Mouse (Mus musculus) heart, postnatal 36 days (tissue): ENCODE results near the gene Foxn3. TPM values are rescaled to one million over a fixed set of nuclear protein-coding genes. Genes with fewer than 3 reads are reported as not detected.

Source experiments
- DNase-seq, 2 experiments: peaks; one replicate each; pipeline ENCODE4 v3.0.0; 2021 to 2022
- intact Hi-C: fragments of 180-260 bp; cut with DNase I; formaldehyde crosslinking; loops from one replicate; pipeline ENCODE4 v1.15.1; 2025
- total RNA-seq, 2 experiments: library from RNA; stranded (reverse); gene quantifications; 2 replicates each; pipeline ENCODE4 v1.2.3; 2021

Foxn3 gene
- total RNA-seq, 2 experiments from 2014 or later = 120 to 133 TPM

DNA sequence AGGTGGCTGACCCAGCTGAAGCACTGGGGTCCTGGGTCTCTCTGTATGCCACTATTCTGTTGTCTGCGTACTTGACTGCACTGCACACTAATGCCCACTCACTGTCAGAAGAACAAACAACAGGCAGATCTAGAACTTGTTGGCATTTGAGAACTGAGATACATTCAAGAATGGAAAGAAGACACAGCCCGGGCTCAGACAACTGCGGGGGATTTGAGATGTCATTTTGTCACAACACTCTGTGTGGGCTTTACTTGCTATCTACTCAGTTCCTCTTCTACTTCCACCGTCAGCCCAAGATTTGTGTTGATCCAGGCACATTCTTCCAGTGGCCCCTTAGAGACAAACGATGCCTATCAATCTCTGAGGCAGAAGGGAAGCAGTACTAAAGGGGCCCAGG lies 248.6 kb downstream of the Foxn3 start:
- intact Hi-C loops = no loop called here
- no peak for DNase-seq

DNA sequence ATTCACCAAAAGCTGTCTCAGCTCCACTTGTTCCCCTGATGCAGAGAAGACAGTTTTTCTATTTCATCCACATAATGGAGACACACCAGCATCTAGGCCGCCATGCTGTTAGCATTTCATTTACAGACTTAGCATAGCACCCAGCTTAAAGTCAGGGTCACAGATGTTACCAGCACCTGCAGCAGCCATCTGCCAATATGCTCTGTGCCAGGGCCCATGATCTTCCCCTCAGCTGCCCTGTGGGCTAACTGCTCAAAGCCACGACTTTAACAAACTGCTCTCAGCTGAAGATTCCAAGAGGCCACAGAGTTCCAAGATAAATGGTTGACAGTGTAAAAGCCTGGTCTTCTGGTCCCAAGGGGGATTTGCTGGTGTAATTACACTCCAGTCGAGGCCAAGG lies 252.1 kb downstream of the Foxn3 start:
- DNase-seq = no peak
- intact Hi-C loops = no loop called here

DNA sequence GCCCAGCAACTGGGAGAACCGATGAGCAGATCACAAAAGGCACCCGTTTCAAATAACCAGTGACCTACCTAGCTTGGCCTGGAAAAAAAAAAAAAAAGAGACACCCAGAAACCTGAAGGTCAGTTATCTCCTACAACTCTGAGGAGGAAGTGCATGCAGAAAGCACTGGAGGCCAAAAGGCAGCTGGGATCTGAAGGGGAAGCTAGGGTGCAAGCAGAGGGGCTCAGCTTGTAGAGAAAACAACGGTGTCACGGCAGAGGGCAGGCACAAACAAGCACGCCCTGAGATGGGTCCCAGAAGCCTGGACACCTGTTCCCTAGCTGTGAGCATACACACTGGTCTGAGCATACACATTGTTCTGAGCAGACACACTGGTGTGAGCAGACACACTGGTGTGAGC lies 253.4 kb downstream of the Foxn3 start:
- intact Hi-C loops = no loop called here

DNA sequence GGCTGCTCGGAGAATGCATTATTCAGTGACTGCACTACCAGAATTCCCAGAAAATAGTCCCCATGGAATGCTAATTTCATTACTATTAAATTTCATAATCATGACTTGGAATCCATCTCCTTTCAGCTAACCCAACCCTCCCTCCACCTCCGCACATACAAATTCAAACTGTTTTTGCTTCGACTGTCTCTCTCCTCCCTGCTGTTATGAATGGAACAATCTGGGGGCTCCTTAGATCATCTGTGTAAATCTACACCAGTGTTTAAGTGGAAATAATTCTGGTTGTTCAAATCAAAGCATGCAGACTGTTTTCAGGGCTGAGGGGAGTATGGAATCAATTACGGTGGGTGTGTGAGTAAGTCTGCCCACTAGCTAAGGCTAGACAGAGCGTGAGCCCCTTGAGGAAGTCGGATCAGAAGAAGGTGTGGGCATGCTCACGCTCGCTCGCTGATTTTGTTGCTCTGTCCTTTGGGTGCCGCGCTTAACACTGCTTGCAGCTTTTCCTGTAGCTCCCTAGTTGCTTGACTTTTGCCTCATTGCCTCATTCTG lies 254.8 kb downstream of the Foxn3 start:
- no peak for DNase-seq
- intact Hi-C loops = no loop called here

More for the DNA sequence above, 253.4 kb downstream of the Foxn3 start:
- DNase-seq = no peak

DNA sequence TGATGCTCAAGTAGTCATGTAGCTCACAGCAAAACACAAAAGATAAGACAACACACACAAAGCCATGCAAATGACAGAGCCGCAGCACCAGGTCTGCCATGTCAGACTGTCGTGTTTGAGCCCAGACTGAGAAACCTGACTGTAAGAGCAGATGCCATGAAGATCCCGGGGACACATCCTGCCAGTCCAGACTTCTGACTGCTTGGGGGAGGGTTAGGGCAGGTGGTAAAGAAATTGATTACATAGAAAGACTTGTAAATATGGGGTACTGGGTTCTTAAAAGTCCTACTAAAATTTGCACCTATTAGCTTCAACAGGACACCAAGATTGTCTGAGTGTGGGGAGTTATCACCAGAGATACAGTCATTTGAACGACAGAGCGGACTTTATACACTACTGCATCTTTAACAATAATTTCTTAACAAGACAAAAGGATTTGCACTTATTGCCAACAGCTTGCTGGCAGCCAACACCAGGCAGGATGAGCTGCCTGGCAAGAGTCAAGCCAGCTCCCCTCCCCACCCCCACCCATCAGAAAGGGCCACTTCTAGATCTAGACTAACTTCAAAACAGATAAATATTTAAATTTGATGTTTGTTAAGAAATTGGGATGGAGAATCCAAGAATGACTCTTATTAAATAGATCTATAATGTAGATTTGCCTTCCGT lies 256.7 kb downstream of the Foxn3 start:
- intact Hi-C loops = no loop called here
- no peak for DNase-seq

DNA sequence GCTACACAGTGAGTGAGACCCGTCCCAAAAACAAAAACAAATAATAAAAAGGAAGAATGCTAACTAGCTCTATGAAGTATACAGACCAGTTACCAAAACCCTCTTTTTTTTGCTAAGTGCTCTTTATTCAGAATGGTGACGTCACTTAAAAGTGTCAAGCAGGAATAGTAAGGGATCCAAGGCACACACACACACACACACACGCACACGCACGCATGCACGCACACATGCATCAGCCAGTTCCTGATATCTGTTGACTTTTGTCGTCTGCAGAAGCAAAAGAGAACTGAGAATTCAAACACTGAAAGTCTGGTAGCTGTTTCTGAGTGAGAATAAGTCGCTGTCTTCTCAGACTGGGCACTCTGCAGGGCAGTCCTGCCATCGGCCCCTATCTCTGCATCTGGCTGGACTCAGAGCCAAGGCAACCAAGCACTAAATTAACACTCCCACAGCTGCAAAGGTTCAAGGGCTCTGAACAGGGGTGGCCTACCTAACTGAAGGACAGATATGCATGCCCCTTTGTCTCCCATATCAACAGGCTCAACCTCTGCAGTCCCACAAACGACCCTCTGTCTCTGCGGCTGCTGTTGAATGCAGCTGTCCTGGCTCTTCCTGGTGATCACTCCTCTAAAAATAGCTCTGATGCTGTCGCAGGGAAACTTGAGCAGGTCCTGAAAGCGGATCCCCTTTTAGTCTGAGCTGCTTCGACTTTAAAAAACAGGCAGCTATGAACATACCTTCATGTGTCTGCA lies 257.4 kb downstream of the Foxn3 start:
- intact Hi-C loops = no loop called here
- no peak for DNase-seq

DNA sequence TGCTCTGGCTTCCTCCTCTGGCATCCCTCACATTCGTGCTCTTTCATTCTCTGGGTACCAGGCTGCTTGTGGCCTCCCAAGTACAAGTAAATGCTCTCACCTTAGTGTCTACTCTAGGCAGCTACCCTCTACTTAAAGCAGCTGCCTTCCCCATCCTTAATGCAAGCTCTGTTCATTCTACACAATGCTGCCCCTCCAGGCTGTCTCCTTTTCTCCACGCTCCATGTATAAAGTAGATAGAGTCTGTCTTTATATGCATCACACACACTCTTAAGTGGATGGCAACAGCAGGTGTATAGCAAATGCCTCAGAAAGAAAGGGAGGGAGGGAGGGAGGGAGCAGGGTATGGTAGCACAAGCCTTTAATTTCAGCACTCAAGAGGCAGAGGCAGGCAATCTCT lies 258.1 kb downstream of the Foxn3 start:
- no peak for DNase-seq
- intact Hi-C loops = no loop called here

DNA sequence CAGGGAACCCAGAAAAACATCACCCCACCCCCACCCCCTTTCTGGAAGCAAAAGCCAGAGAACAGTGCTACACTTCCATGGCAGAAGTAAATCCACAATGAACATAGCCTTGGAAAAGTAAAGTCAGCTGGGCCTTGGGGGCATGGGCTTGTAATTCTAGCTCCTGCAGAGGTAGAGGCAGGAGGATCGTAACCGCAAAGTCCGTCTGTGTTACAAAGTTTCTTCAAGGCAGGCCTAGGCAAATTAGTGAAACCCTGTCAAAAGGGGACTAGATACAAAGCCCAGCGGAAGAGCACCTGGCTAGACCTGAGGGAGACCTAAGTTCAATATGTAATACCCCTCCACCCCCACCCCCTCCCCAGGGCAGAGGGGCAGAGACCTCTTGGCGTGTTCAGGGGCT lies 259.3 kb downstream of the Foxn3 start:
- no peak for DNase-seq
- intact Hi-C loops = no loop called here

DNA sequence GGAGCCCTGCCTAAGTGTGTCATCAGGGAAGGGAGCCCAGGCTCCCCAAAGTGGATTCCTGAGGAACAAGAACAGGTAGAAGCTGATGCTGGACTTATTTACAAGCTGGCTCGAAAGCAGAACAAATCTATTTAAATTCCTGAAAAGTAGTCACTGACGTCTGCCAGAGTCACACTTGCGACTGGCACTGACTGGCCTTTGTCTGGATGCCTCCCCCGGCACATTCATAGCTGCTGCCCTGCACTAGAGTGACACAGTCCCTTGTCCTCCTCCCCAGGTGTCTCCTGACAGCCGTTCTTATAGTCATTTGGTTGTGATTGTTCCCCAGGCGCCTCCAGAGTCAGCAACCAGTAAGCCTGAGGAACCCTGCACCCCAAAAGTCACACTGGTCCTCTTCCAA lies 259.8 kb downstream of the Foxn3 start:
- intact Hi-C loops = no loop called here
- DNase-seq = no peak

DNA sequence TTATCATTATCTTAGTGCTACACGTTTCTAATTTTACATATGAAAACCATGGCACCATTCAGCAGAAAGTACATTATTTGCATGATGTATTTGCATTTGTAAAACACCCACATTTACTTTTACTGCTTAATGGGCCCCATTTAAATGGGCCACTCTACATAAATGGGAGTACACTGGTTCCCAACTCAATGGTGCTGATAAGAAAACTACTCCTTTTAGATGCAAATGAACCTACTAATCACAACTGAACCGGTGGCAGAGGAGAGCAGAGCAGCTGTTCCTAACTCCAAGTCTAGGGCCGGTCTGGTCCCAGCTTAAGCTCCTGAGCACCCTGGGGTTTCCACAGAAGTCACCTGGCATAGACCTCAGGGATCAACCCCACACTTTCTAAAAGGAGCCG lies 263.5 kb downstream of the Foxn3 start:
- DNase-seq = no peak
- intact Hi-C loops = no loop called here

DNA sequence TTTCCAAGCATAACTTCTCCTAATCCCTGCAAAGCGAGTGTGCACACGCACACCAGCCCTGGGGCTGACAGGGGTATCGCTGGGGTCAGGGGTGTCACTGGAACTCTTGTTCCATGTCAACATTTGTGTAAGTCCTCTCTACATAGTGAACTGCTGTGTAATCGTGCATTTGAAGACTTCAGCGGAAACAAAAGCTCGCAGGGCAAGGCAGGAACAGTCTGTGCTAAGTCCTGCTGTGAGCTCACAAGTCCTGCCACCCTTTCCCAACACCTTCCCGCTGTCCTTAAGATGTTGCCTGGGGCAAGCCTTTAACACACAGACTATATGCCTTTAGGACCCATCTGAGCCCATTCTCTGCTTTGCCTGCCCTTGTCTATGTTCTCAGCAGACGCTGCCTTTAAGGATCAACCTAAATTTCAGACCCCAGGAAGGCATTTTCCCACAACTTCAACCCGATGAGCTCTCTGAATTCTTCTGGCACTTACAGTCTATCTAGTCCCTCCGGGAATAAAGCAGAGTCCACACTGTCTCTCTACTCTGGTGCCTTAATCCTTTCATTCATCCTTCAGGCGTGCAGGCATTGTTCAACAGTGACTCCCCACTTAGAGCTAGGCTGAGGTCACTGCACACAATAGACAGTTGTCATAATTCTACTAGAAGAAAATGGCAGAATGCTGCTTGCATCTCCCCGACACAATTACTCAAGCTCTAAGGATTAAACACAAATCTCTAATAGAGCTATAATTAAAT lies 264.4 kb downstream of the Foxn3 start:
- no peak for DNase-seq
- intact Hi-C loops = no loop called here

DNA sequence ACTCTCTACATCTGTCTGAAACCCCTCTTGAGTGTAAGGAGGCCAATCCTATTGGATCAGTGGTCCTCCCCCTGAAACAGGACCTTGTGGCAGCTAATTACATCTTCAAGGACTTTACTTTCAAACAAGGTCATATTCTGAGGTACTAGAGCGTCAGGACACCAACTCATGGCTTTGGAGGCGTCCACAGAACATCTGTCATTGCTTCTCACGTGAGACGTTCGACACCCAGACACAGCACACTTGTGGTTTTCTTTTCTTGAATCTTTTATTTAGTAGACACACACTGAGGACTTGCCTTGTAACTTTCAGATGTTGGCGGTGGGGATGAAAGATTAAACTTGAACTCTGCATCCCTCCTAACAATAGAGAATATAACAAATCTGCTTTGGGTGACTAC lies 265.1 kb downstream of the Foxn3 start:
- intact Hi-C loops = no loop called here
- no peak for DNase-seq

DNA sequence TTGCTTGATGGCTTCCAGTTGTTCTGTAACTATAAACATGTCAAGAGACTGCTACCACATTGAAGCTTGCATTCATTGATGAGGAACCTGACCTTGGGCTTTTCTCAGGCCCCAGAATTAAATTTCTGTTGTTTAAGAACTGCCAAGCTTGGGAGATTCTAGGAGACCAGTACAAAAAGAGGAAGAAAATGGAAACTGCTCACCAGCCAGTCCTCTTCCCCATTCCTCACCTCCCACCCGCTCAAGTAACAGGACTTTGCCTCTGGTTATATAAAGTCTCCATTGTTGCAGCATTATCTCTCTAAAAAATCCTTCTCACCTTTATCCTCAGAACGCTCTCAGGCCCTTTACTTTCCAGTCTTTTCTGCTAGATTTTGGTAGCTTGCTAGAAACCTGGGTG lies 265.6 kb downstream of the Foxn3 start:
- no peak for DNase-seq
- intact Hi-C loops = no loop called here

DNA sequence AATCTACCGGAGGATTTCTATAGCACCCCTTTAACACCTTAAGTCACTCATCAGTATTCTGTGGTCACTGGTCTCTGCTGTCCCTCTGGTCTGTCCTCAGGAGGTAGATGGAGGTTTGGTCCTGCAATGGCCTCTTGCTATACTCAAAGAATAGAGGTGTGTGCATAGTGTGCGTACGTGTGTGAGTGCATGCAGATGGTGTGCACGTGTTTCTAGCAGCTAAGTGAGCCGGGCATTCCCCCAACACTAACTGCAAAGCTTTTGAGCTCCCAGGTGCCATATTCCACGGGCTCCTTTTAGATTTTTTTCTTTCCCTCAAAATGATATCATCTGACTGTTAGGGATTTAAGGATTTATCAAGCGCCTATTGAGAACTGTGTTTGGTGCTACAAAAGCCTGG lies 269.9 kb downstream of the Foxn3 start:
- intact Hi-C loops = loop anchor here (5.0 kb wide), 1 partner anchor 39 kb away; no protein-coding TSS in a partner anchor
- no peak for DNase-seq

DNA sequence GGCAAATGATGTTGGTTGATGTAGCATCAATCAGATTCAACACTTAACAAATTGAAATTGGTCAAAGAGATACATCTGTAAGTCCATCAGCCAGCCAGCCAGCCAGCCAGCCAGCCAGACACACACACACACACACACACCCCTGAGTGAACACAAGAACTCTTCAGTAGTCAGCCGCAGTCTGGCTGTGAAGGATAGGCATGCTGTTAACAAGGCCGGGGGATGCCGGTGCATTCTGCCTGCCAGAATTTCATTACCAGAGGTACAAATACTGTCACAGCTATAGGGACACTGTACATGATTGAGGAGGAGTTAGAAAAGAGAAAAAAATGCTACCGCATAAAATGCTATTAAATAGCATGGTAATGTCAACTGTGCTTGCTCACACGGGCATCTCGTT lies 271.2 kb downstream of the Foxn3 start:
- no peak for DNase-seq
- intact Hi-C loops = loop anchor here (5.0 kb wide), 1 partner anchor 40 kb away; no protein-coding TSS in a partner anchor

DNA sequence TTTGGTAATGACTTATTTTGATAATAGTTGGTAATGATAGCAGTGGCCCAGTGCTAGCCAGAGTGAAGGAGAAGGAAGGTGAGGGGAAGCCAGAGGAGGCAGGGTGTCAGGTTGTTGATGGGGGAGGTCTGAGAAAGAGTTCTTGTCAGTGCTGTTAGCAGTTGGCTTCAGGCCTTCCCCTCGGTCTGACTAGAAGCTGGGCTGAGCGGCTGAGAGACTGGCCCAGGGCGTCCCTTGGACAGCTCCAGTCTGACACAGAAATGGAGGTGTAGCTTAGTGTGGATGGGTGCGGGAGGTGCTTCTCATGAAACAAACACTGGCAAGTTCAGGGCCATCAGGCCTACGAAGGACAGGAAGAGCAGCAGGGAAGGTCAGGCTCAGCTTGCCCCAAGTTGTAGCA lies 276.3 kb downstream of the Foxn3 start:
- DNase-seq = no peak
- intact Hi-C loops = no loop called here

DNA sequence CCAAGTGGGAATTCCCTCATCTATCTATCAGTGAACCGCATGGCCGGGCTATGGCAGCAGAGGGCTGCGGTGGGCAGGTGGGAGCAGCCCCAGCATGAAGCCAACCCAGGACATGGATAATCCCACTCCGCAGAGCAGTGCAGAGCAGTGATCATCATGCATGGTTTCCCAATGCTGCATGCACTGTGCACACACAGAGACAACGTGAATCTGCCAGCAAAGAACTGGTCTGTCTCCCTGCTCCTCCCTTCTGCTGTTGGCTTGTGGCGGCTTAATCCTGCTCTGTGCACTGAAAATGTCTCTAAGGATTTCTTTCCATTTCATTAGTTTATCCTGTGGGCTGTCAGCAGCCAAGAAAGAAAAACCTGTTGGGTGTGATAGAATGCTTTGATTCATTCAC lies 276.7 kb downstream of the Foxn3 start:
- no peak for DNase-seq
- intact Hi-C loops = no loop called here

DNA sequence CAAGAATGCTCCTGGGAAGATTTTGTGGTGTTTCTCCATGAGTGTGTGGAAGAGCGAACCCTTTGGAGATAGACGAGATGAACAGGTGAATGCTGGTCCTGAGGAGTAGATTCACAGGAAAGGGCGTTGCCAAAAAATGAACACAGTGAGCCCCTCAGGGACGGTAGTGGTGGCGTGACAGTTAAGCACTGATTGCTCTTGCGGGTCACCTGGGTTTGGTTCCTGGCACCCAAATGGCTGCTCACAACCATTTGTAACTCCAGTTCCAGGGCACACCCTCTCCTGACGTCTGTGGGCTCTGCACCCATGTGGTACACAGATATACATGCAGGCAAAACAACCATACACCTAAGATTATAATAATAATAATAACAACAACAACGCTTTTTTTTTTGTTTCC lies 277.7 kb downstream of the Foxn3 start:
- intact Hi-C loops = no loop called here

DNA sequence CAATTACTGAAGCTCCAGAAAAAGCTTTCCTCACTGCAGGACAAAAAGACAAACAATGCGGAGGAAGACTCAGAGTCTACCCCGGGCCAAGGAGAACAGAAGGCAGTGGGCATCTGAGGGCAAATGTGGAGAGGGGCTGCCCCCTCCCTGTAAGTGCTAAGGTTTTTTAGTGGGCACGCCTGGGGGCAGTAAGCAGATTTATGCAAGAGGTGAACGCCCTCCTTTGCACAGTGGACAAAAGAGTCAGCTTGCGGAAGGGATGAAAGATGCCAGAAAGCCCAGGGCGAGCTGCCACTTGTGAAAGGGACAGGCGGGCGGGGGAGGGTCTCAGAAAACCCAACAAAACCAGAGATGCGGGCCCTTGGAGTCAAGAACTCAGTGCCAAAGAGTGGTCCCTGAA lies 278.2 kb downstream of the Foxn3 start:
- DNase-seq = no peak
- intact Hi-C loops = no loop called here

More for the DNA sequence above, 277.7 kb downstream of the Foxn3 start:
- no peak for DNase-seq

DNA sequence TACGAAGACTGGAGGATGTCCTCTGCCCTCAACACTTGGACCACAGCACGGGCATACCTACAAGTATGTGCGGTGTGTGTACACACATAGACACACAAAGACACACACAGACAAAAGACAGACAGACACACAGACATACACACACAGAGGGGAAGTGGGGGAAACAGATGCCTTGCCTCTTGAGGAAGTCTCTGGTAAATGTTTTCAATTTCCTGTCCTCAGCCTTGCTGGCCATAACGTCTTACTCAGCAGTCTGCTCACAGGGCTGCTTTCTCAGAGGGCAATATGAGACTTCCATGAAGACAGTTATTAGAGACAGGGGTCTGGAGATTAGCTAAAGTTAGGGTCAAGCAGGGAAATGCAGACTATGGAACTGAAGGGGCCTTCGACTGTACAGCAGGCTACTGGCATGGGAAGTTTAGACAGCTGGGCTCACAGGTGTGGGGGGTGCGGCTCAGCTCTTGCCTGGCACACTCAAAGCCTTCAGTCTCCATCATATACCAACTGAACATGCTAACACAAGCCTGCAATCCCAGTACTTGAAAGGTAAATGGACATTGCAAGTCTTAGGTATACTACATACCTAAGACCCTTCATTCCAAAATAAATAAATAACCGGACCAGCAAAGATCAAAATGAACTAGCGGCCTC lies 278.8 kb downstream of the Foxn3 start:
- no peak for DNase-seq

DNA sequence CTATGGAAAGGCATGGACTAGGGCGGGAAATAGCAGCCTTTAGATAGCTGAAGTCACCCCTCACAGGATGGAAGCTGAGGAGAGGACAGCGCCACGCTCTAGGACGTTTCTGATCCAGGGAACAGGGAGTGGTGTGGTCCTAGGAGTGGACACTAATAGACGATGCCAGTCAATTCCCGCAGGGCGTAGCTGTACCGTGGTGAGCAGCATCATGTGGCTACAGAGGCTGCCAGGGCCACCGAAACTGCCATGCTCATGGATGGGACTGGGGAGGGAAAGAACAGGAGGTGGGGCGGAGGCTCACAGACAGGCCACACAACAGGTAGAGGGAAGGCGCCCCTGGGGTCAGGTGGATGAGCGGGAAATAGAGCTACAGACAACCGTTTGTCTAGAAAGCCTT lies 282.6 kb downstream of the Foxn3 start:
- intact Hi-C loops = no loop called here

More for the DNA sequence above, 278.8 kb downstream of the Foxn3 start:
- intact Hi-C loops = no loop called here

More for the DNA sequence above, 282.6 kb downstream of the Foxn3 start:
- DNase-seq = no peak
